Mouse (Mus musculus) kidney, adult 2 months (tissue): Measurements from ENCODE around the gene Msrb2. TPM values are rescaled to one million over a fixed set of nuclear protein-coding genes. Genes with fewer than 3 reads are reported as not detected.

Source experiments
- DNase-seq: peaks from one replicate; pipeline ENCODE4 v3.0.0; 2021
- H3K27ac ChIP-seq: fragments of 200-500 bp; 2 replicates; pipeline ENCODE4 v1.5.1; 2012; ENCODE audit warnings: low read depth, low read length, control low read depth, inconsistent platforms; ENCODE audit not compliant: insufficient read depth
- H3K27me3 ChIP-seq: fragments of 200-500 bp; replicated peaks from 2 replicates; pipeline ENCODE4 v1.6.1; 2012; ENCODE audit warnings: mild to moderate bottlenecking, moderate library complexity, low read length, inconsistent platforms; ENCODE audit not compliant: control insufficient read depth, insufficient read depth
- H3K36me3 ChIP-seq: fragments of 200-500 bp; 2 replicates; pipeline ENCODE4 v1.6.1; 2012; ENCODE audit warnings: mild to moderate bottlenecking, moderate library complexity, low read length, inconsistent platforms; ENCODE audit not compliant: control insufficient read depth, insufficient read depth
- H3K4me1 ChIP-seq: fragments of 200-500 bp; 2 replicates; pipeline ENCODE4 v1.6.1; 2011; ENCODE audit warnings: low read length; ENCODE audit not compliant: control insufficient read depth, insufficient read depth
- H3K4me3 ChIP-seq: fragments of 200-500 bp; 2 replicates; pipeline ENCODE4 v1.5.1; 2011; ENCODE audit warnings: mild to moderate bottlenecking, low read depth, low read length, control low read depth; ENCODE audit not compliant: insufficient read depth
- CTCF ChIP-seq: fragments of 200-500 bp; conservative IDR thresholded peaks from 2 replicates; pipeline ENCODE4 v1.5.1; 2011; ENCODE audit warnings: low read depth, mild to moderate bottlenecking, control low read depth, low read length, moderate library complexity, mixed read lengths; ENCODE audit not compliant: insufficient read depth, insufficient read length
- POLR2A ChIP-seq: fragments of 200-500 bp; IDR thresholded peaks from one replicate; pipeline ENCODE4 v1.6.1; 2011; ENCODE audit warnings: low read depth, low read length, control low read depth
- WGBS: fragments of 180-500 bp; shearing (Covaris S2); methylation state at CpG from one replicate; pipeline ENCODE4 v1.1.7; 2018; 5-methylcytosine and 5-hydroxymethylcytosine counted together
- polyA plus RNA-seq: library from polyadenylated mRNA; depleted of rRNA; stranded (reverse); fragments of >200 nt; gene quantifications from 2 replicates; pipeline ENCODE4 v1.2.3, GENCODE M21; 2012

The Msrb2 gene
- polyA plus RNA-seq, 1 experiment, result 48.6 TPM

- WGBS, result 74% methylated on average over 7 of the region's 7 CpGs
- no peak overlapping the region for H3K4me3 ChIP-seq
- no peak for DNase-seq
- H3K27me3 ChIP-seq, result no peaks in the 10 kb centered on the region
- H3K27ac ChIP-seq, result no peak overlapping the region
- TF ChIP-seq POLR2A (no peak), CTCF (no peak)
- H3K36me3 ChIP-seq, result no peaks in the 10 kb centered on the region; the same call in 1 of the 2 replicates
- no peaks in the 10 kb centered on the region for H3K4me1 ChIP-seq
Measured at GRCm38 (mm10) chr2:19390411-19391143, 19.3 kb downstream of the Msrb2 start.

- TF ChIP-seq POLR2A (no peak), CTCF (no peak)
- Histone ChIP-seq H3K4me1 (no peaks in the 10 kb centered on the region), H3K4me3 (no peak overlapping the region), H3K36me3 (no peaks in the 10 kb centered on the region; the same call in 1 of the 2 replicates), H3K27me3 (no peaks in the 10 kb centered on the region), H3K27ac (no peak overlapping the region)
- WGBS, result 54% methylated on average over 3 of the region's 3 CpGs
- no peak for DNase-seq
Measured at GRCm38 (mm10) chr2:19391649-19392048, 20.4 kb downstream of the Msrb2 start.

GRCm38 (mm10) chr2:19392793-19393192 lies 21.6 kb downstream of the Msrb2 start:
- H3K27ac ChIP-seq, result no peak overlapping the region
- DNase-seq, result no peak

GRCm38 (mm10) chr2:19405409-19405808 lies 34.2 kb downstream of the Msrb2 start:
- Histone ChIP-seq H3K27me3 (no peaks in the 10 kb centered on the region), H3K36me3 (no peaks in the 10 kb centered on the region), H3K4me3 (no peak overlapping the region), H3K27ac (no peak overlapping the region), H3K4me1 (no peaks in the 10 kb centered on the region)
- WGBS, result 64% methylated on average over 5 of the region's 5 CpGs
- TF ChIP-seq CTCF (no peak), POLR2A (no peak)
- DNase-seq, result peak; percentile 3

More at GRCm38 (mm10) chr2:19392793-19393192, 21.6 kb downstream of the Msrb2 start:
- whole genome bisulfite sequencing, result 52% methylated on average over 2 of the region's 2 CpGs
- Histone ChIP-seq H3K36me3 (no peaks in the 10 kb centered on the region; the same call in none of the 2 replicates), H3K4me3 (no peak overlapping the region), H3K27me3 (no peaks in the 10 kb centered on the region), H3K4me1 (no peaks in the 10 kb centered on the region)
- TF ChIP-seq CTCF (no peak), POLR2A (no peak)

GRCm38 (mm10) chr2:19406531-19406930 lies 35.3 kb downstream of the Msrb2 start:
- 44% methylated on average over 3 of the region's 3 CpGs for WGBS
- peak; percentile 30 for DNase-seq

GRCm38 (mm10) chr2:19414222-19414965 lies 43.2 kb downstream of the Msrb2 start:
- TF ChIP-seq POLR2A (no peak), CTCF (peak; percentile 71)
- Histone ChIP-seq H3K27ac (no peak overlapping the region), H3K36me3 (no peaks in the 10 kb centered on the region), H3K27me3 (no peaks in the 10 kb centered on the region), H3K4me3 (no peak overlapping the region), H3K4me1 (no peaks in the 10 kb centered on the region; the same call in 1 of the 2 replicates)
- peak; percentile 67 for DNase-seq
- WGBS, result 20% methylated on average over 19 of the region's 19 CpGs

More at GRCm38 (mm10) chr2:19406531-19406930, 35.3 kb downstream of the Msrb2 start:
- no peaks in the 10 kb centered on the region for H3K4me1 ChIP-seq
- TF ChIP-seq CTCF (no peak), POLR2A (no peak)
- no peak overlapping the region for H3K4me3 ChIP-seq
- H3K27me3 ChIP-seq, result no peaks in the 10 kb centered on the region
- no peaks in the 10 kb centered on the region for H3K36me3 ChIP-seq
- H3K27ac ChIP-seq, result no peak overlapping the region

- no peak overlapping the region for H3K4me3 ChIP-seq
- no peaks in the 10 kb centered on the region; the same call in 1 of the 2 replicates for H3K4me1 ChIP-seq
Measured at GRCm38 (mm10) chr2:19415063-19415521, 43.9 kb downstream of the Msrb2 start.

More at GRCm38 (mm10) chr2:19415063-19415521, 43.9 kb downstream of the Msrb2 start:
- DNase-seq, result peak; percentile 81
- Histone ChIP-seq H3K27ac (no peak overlapping the region), H3K36me3 (no peaks in the 10 kb centered on the region), H3K27me3 (no peaks in the 10 kb centered on the region)
- 2% methylated on average over 6 of the region's 6 CpGs for WGBS
- TF ChIP-seq CTCF, result peak; percentile 34; the same call in 1 of the 2 replicates
- TF ChIP-seq POLR2A, result no peak
